ENCODE assay signal across 12 mouse cellular contexts in genomic region chr7:79631773-79632348, GRCm38 (mm10). TPM values are rescaled to one million over a fixed set of nuclear protein-coding genes. Genes with fewer than 3 reads are reported as not detected.
"Had no signal": no experiment of that assay in that cellular context is flagged by ENCODE, and none has a peak within 500 bp of the region (broad histone marks: within the 10 kb centered on the region; RNA-seq: fewer than 3 reads in every experiment).

No protein-coding gene starts in this region.

- H3K9ac ChIP-seq: limb, embryonic 12.5 days; liver, embryonic 13.5 days; liver, postnatal 0 days; midbrain, embryonic 12.5 days had no signal

- H3K27ac ChIP-seq: limb, embryonic 12.5 days; liver, embryonic 13.5 days; midbrain, embryonic 12.5 days; stomach, postnatal 0 days had no signal

- H3K4me1 ChIP-seq: limb, embryonic 12.5 days; liver, embryonic 13.5 days; midbrain, embryonic 12.5 days had no signal

- H3K4me3 ChIP-seq: limb, embryonic 12.5 days; liver, embryonic 13.5 days; midbrain, embryonic 12.5 days had no signal

- H3K36me3 ChIP-seq: limb, embryonic 12.5 days; liver, embryonic 13.5 days; midbrain, embryonic 12.5 days had no signal

- H3K9me3 ChIP-seq: limb, embryonic 12.5 days; liver, embryonic 13.5 days; midbrain, embryonic 12.5 days had no signal

- DNase-seq: layer of hippocampus, postnatal 36 days; liver; liver, embryonic 13.5 days; liver, postnatal 0 days; thymus, adult 2 months; thymus, postnatal 25 days had no signal

- ATAC-seq: hindbrain, embryonic 16.5 days; liver, postnatal 0 days had no signal

- H3K4me2 ChIP-seq: limb, embryonic 12.5 days; liver, embryonic 13.5 days; midbrain, embryonic 12.5 days had no signal

RNA-seq across cellular contexts. Expression of gene Rhcg, which starts 14.4 kb away (rescaled TPM):
- total RNA-seq: megakaryocyte-erythroid progenitor cell, adult 5-6 weeks had no signal
- polyA plus RNA-seq: limb, embryonic 12.5 days; urinary bladder, adult 2 months had no signal
